Mouse (Mus musculus) embryonic facial prominence, embryonic 13.5 days (tissue): ENCODE results near the gene Gm21974. TPM values are rescaled to one million over a fixed set of nuclear protein-coding genes. Genes with fewer than 3 reads are reported as not detected.
"Not testable (repeated sequence)": the region's sequence is repeated elsewhere in the genome, so short reads cannot be mapped to it uniquely, and the experiment has no call there.

Source experiments
- ATAC-seq: fragments of 200-750 bp; cut with Nextera tagmentation; 2 replicates; pipeline ENCODE4 v1.8.0; 2017; ENCODE audit warnings: low read depth; ENCODE audit not compliant: insufficient number of reproducible peaks, insufficient read depth, low FRiP score, low TSS enrichment
- H3K27ac ChIP-seq: fragments of 300-500 bp; sonication (generic); 2 replicates; pipeline ENCODE4 v1.5.1; 2015; ENCODE audit warnings: moderate library complexity, mild to moderate bottlenecking, inconsistent platforms
- H3K27me3 ChIP-seq: fragments of 300-500 bp; sonication (generic); 2 replicates; pipeline ENCODE4 v1.6.1; 2015; ENCODE audit warnings: mild to moderate bottlenecking, inconsistent platforms
- H3K36me3 ChIP-seq: fragments of 300-500 bp; sonication (generic); 2 replicates; pipeline ENCODE4 v1.6.1; 2015; ENCODE audit warnings: mild to moderate bottlenecking, inconsistent platforms
- H3K4me1 ChIP-seq: fragments of 300-500 bp; sonication (generic); 2 replicates; pipeline ENCODE4 v1.6.1; 2015; ENCODE audit warnings: inconsistent platforms
- H3K4me2 ChIP-seq: fragments of 300-500 bp; sonication (generic); 2 replicates; pipeline ENCODE4 v1.6.1; 2015; ENCODE audit warnings: moderate library complexity, mild to moderate bottlenecking, inconsistent platforms
- H3K4me3 ChIP-seq: fragments of 300-500 bp; sonication (generic); 2 replicates; pipeline ENCODE4 v1.5.1; 2015; ENCODE audit warnings: mild to moderate bottlenecking, inconsistent platforms
- H3K9ac ChIP-seq: fragments of 300-500 bp; sonication (generic); 2 replicates; pipeline ENCODE4 v1.6.1; 2015; ENCODE audit warnings: mild to moderate bottlenecking, inconsistent platforms
- H3K9me3 ChIP-seq: fragments of 300-500 bp; sonication (generic); 2 replicates; pipeline ENCODE4 v1.6.1; 2016; ENCODE audit warnings: inconsistent platforms
- WGBS: fragments of 180-500 bp; shearing (Covaris S2); methylation state at CpG from one replicate; pipeline ENCODE4 v1.1.7; 2015; ENCODE audit warnings: mixed read lengths; 5-methylcytosine and 5-hydroxymethylcytosine counted together
- polyA plus RNA-seq: library from polyadenylated mRNA; unstranded; fragments of >200 nt; fragmentation: Nextera tagmentation; extraction: Ambion mirVana; gene quantifications from 2 replicates; pipeline ENCODE4 v1.2.1, GENCODE M21; 2015

The Gm21974 gene
- polyA plus RNA-seq, 1 experiment from 2014 or later = not detected

DNA sequence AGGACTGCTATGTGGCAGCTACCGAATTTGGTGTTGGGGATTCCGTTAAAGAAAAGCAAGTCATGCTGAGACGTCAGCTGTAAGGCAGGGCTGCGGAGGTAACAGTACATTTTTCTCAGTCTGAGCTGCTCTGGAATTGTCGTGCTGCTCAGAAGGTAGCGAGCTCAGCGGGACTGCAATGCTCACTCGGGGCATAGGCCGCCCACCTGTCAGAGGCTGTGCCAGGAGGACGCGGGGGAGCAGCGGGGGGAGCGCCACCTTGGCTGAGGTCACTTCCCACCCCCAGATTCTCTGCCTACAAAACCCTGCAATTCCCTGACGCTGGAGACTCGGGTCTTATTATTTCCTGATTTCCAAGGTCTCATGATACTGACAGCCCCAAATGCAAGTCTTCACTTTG is 54.4 kb downstream of the Gm21974 start:
- Histone ChIP-seq H3K9ac (peak overlapping the region; percentile 81), H3K27me3 (no peaks in the 10 kb centered on the region), H3K9me3 (no peaks in the 10 kb centered on the region), H3K36me3 (peaks cover 15% of the 10 kb centered on the region), H3K27ac (peak overlapping the region; percentile 93), H3K4me2 (peak overlapping the region; percentile 94), H3K4me3 (peak overlapping the region; percentile 83), H3K4me1 (peaks cover 12% of the 10 kb centered on the region)
- WGBS = 1% methylated on average over 15 of the region's 15 CpGs
- peak; percentile 40; the same call in 1 of the 2 replicates for ATAC-seq

DNA sequence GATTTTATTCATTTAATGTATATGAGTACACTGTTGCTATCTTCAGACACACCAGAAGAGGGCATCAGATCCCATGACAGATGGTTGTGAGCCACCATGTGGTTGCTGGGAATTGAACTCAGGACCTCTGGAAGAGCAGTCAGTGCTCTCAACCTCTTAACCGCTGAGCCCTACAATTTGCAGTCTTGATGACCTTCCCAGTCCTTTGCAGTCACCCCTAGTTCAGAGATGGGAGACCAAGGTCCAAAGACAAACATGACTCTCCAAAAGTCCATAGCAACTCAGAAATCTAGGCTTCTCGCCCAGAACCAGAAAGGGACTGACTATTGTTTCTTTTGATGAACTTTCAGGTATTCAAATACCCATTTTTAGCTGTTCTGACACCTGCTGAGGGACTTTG is 55.2 kb downstream of the Gm21974 start:
- 83% methylated on average over 2 of the region's 2 CpGs for WGBS
- H3K27ac ChIP-seq, ATAC-seq, H3K9ac ChIP-seq, H3K9me3 ChIP-seq, H3K4me3 ChIP-seq, H3K27me3 ChIP-seq: not testable (repeated sequence)
- peaks cover 11% of the 10 kb centered on the region for H3K36me3 ChIP-seq
- peak overlapping the region; percentile 94; the same call in 1 of the 2 replicates for H3K4me2 ChIP-seq
- peaks cover 12% of the 10 kb centered on the region for H3K4me1 ChIP-seq

DNA sequence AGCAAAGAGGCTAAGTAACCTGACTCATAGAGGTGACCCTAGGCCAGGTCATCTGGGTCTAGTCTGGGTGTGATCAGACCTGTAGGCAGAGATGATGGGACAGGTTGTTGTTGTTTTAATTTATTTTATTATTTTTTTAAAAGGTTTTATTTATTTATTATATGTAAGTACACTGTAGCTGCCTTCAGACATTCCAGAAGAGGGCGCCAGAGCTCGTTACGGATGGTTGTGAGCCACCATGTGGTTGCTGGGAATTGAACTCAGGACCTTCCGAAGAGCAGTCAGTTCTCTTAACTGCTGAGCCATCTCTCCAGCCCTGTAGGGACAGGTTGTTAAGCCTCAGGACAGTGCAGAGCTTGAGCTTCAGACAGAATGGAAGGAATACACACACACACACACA is 57.4 kb downstream of the Gm21974 start:
- not testable (repeated sequence) for H3K27ac ChIP-seq, H3K4me1 ChIP-seq, H3K4me2 ChIP-seq, ATAC-seq, H3K36me3 ChIP-seq, H3K9me3 ChIP-seq, H3K27me3 ChIP-seq, H3K9ac ChIP-seq, H3K4me3 ChIP-seq
- WGBS = 78% methylated on average over 4 of the region's 4 CpGs

DNA sequence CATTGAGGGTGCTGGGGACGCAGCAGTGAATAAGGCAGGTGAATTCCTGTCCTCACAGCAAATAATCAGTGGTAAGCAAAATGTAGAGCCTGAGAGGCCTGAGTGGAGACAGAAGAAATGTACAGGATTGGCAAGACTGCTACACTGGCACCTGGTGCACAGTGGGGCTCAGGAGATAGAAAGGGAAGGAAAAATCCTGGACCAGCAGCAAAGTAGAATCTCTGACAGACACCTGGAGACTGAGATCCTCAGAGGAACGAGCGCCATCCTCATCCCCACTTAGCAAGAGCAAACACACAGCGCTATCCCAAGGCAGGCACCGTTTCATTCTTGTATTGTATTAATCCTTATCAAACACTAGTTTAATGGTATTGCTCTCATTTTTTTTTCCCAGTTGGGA is 57.8 kb downstream of the Gm21974 start:
- no peak overlapping the region for H3K27ac ChIP-seq
- ATAC-seq = no peak
- H3K36me3 ChIP-seq = no peaks in the 10 kb centered on the region
- WGBS = 93% methylated on average over 5 of the region's 5 CpGs
- H3K4me3 ChIP-seq = no peak overlapping the region
- no peak overlapping the region for H3K9ac ChIP-seq
- H3K4me1 ChIP-seq = peaks cover 6% of the 10 kb centered on the region
- H3K9me3 ChIP-seq = no peaks in the 10 kb centered on the region
- no peak overlapping the region for H3K4me2 ChIP-seq
- no peaks in the 10 kb centered on the region for H3K27me3 ChIP-seq

Other genes starting within 250 kb of the Gm21974 start
- 78.0 and 96.8 TPM in 2 replicates for gene Bcl7c, start 186.5 kb downstream of the Gm21974 start, polyA plus RNA-seq
- gene Ctf1, start 182.7 kb downstream of the Gm21974 start, polyA plus RNA-seq = 29.8 and 32.6 TPM in 2 replicates
- gene Ctf2, start 163.3 kb downstream of the Gm21974 start, polyA plus RNA-seq = 0.60 and 0.69 TPM in 2 replicates
- gene Fbxl19, start 150.9 kb downstream of the Gm21974 start, polyA plus RNA-seq = 7.5 and 8.7 TPM in 2 replicates
- gene Orai3, start 125.6 kb downstream of the Gm21974 start, polyA plus RNA-seq = 16.4 and 19.0 TPM in 2 replicates
- 27.0 and 33.2 TPM in 2 replicates for gene Setd1a, start 118.8 kb downstream of the Gm21974 start, polyA plus RNA-seq
- not detected in 2 replicates for gene Gm49388, start 109.8 kb downstream of the Gm21974 start, polyA plus RNA-seq
- gene Hsd3b7, start 94.8 kb downstream of the Gm21974 start, polyA plus RNA-seq = 15.0 and 15.2 TPM in 2 replicates
- 61.0 and 73.1 TPM in 2 replicates for gene Stx4a, start 71.2 kb downstream of the Gm21974 start, polyA plus RNA-seq
- gene Stx1b, start 70.9 kb downstream of the Gm21974 start, polyA plus RNA-seq = 7.4 and 8.7 TPM in 2 replicates
- 11.4 and 12.3 TPM in 2 replicates for gene Zfp646, start 19.2 kb downstream of the Gm21974 start, polyA plus RNA-seq
- 24.9 and 28.2 TPM in 2 replicates for gene Zfp668, start 18.6 kb downstream of the Gm21974 start, polyA plus RNA-seq
- gene Prss53, start 4.5 kb downstream of the Gm21974 start, polyA plus RNA-seq = 1.4 and 1.5 TPM in 2 replicates
- gene Vkorc1, start 163 bp upstream of the Gm21974 start, polyA plus RNA-seq = 136 and 137 TPM in 2 replicates
- 83.2 and 96.8 TPM in 2 replicates for gene Bckdk, start 8.6 kb upstream of the Gm21974 start, polyA plus RNA-seq
- gene Kat8, start 17.1 kb upstream of the Gm21974 start, polyA plus RNA-seq = 45.6 and 52.3 TPM in 2 replicates
- 8.7 and 14.0 TPM in 2 replicates for gene Prss8, start 34.6 kb upstream of the Gm21974 start, polyA plus RNA-seq
- gene Prss36, start 51.3 kb upstream of the Gm21974 start, polyA plus RNA-seq = 10.5 and 10.6 TPM in 2 replicates
- gene Fus, start 72.0 kb upstream of the Gm21974 start, polyA plus RNA-seq = 540 and 577 TPM in 2 replicates
- gene Pycard, start 98.4 kb upstream of the Gm21974 start, polyA plus RNA-seq = 34.3 and 39.2 TPM in 2 replicates
- 0.18 TPM in 1 of 2 replicates, not detected in the other for gene Trim72, start 108.5 kb upstream of the Gm21974 start, polyA plus RNA-seq
- 0.73 and 0.94 TPM in 2 replicates for gene Itgam, start 167.2 kb upstream of the Gm21974 start, polyA plus RNA-seq
- gene Gm49368, start 167.2 kb upstream of the Gm21974 start, polyA plus RNA-seq = not detected in 2 replicates
- not detected in 2 replicates for gene Itgax, start 234.1 kb upstream of the Gm21974 start, polyA plus RNA-seq